Mouse (Mus musculus) right cerebral cortex, postnatal 25 days (tissue): Measurements from ENCODE around the gene Iqcg.

Experiments
- DNase-seq: peaks from one replicate; pipeline ENCODE4 v3.0.0; 2022

Gene Iqcg

GRCm38 (mm10) chr16:32972535-32972934, 83.5 kb downstream of the Iqcg start:
- no peak for DNase-seq
